Mouse (Mus musculus) frontal cortex, adult 2 months (tissue): ENCODE data around the gene Acad10. TPM values are rescaled to one million over a fixed set of nuclear protein-coding genes. Genes with fewer than 3 reads are reported as not detected.

Source experiments
- DNase-seq, 2 experiments: peaks; one replicate each; pipeline ENCODE4 v3.0.0; 2022; ENCODE audit warnings: low spot score in 1 of 2; ENCODE audit errors: extremely low spot score in 1 of 2
- polyA plus RNA-seq: library from polyadenylated mRNA; depleted of rRNA; stranded (reverse); fragments of >200 nt; gene quantifications from 2 replicates; pipeline ENCODE4 v1.2.3, GENCODE M21; 2012

The Acad10 gene
- polyA plus RNA-seq, 1 experiment, result 3.8 TPM

GRCm38 (mm10) chr5:121598871-121599610, 61.3 kb downstream of the Acad10 start:
- no peak for DNase-seq

GRCm38 (mm10) chr5:121597991-121598537, 62.2 kb downstream of the Acad10 start:
- DNase-seq, result no peak

GRCm38 (mm10) chr5:121597332-121597731, 63.0 kb downstream of the Acad10 start:
- DNase-seq, result no peak

- no peak for DNase-seq
Measured at GRCm38 (mm10) chr5:121596226-121596625, 64.1 kb downstream of the Acad10 start.

DNA sequence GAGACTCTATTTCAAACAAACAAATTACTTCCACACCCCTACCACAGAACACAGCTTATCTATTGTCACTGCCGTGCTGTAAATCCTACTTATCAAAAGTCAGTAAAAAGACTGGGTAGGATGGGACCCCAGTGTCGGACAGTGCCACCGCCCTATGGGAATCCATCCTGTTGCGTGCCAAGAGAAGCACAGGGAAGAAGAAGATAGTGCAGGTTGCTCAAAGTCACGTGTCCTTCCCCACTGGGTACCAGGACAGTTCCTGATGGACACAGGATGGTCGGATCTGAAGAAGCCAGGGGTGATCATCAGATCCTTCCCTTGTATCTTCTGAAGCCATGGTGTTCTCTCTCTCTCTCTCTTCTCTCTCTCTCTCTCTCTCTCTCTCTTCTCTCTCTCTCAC, 64.6 kb downstream of the Acad10 start:
- DNase-seq, result no peak

- no peak for DNase-seq
Measured at GRCm38 (mm10) chr5:121594714-121595313, 65.5 kb downstream of the Acad10 start.

- DNase-seq, result peak; percentile 53 to 79
Measured at GRCm38 (mm10) chr5:121593451-121594401, 66.6 kb downstream of the Acad10 start, which contains the start of gene Aldh2. Gene Aldh2 (minus strand): TSS chr5:121593824.

DNA sequence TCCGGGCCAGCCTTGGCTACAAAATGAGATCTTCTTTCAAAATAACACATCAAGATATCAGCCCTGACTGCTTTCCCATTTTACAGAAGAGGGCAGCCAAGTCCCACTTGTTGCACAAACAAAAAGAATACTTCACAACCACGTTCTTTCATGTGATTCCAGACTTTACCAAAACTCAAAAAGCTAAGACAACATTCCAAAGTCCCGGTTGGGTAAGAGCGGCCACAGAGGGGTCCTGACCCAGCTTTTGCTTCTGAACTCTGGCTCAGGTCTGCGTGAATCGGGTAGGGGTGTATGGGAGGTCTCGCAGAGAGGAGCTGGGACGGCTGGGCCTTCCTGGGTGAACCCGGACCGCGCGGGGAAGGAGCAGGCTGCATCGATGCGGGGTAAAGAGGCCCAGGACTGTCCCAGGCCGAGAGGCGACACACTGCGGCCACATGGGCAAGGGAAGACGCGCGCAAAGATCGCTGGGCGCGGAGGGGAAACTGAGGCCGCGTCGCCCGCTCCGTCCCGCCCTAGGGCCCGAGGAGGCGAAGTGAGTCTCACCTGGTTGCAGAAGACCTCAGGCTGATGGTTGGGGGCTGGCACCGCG, 67.4 kb downstream of the Acad10 start:
- DNase-seq, result no peak

- no peak for DNase-seq
Measured at GRCm38 (mm10) chr5:121592064-121592815, 68.1 kb downstream of the Acad10 start.

- no peak for DNase-seq
Measured at GRCm38 (mm10) chr5:121591417-121592063, 68.8 kb downstream of the Acad10 start.

- no peak for DNase-seq
Measured at GRCm38 (mm10) chr5:121589928-121590327, 70.4 kb downstream of the Acad10 start.

GRCm38 (mm10) chr5:121586400-121587039, 73.8 kb downstream of the Acad10 start:
- DNase-seq, result peak; percentile 66 to 83

- DNase-seq, result no peak
Measured at GRCm38 (mm10) chr5:121585699-121586098, 74.6 kb downstream of the Acad10 start.

DNA sequence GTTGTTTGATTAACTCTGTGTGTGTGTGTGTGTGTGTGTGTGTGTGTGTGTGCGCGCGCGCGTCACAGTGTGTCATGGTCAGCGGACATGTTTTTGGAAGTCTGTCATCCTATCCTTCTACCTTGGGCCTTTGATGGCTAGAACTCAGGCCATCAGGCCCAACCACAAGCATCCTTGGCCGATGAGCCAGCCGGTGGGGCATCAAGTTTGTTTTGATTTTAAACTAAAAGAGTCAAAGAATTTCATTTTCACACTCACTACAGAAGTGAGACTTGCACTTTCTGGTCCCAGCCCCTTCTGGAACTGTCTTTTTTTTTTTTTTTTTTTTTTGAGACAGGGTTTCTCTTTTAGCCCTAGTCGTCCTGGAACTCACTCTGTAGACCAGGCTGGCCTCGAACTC, 75.3 kb downstream of the Acad10 start:
- DNase-seq, result no peak

- peak; percentile 32 to 68 for DNase-seq
Measured at GRCm38 (mm10) chr5:121583765-121584501, 76.4 kb downstream of the Acad10 start.

GRCm38 (mm10) chr5:121581945-121582344, 78.4 kb downstream of the Acad10 start:
- no peak for DNase-seq

DNA sequence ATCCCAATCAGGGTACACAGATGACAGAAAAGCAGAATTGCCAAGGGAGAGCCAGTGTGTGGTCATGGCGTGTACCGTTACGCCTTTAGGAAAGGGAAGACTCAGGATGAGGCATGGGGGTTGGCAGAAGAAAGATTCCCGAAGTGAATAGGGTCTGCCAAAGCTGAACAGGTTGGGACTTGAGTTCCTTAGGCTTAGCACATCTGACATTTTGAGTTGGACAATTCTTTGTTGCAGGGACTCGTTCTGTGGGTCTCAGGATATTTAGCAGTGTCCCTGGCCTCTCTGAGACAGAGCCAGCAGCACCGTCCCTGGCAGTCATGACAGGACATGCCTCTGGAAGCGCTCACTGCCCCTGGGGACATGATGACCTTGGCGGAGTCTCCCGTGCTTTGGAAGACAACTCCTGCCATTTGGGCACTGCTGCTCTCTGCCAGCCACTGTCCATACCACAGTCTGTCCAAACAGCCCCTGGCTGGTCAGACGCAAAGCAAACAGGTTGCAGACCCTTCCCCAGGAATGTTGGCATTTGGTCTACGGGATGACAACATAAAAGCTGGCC, 83.3 kb downstream of the Acad10 start:
- no peak for DNase-seq

GRCm38 (mm10) chr5:121575867-121576266, 84.4 kb downstream of the Acad10 start:
- DNase-seq, result no peak
